28 mouse cellular contexts compared by ENCODE assay signal in the genomic region with DNA sequence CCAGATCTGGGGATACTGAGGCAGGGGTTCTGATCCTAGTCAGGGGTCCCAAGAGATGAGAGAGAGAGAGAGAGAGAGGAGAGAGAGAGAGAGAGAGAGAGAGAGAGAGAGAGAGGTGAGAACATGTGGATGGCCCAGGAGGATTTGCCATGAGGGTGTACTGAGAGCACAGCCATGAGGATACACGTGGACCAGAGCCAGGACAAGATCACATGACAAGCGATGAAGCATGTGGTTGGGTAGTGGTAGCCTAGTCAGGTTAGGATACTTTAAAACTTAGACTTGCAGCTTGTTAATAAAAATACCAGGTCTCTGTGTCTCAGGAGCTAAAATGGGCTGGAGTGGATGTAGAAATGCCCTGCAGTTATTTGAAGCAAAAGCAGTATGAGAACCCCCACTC.
"Had no signal": no experiment of that assay in that cellular context is flagged by ENCODE, and none has a peak within 500 bp of the region (broad histone marks: within the 10 kb centered on the region; RNA-seq: fewer than 3 reads in every experiment).

No protein-coding gene starts in this region.

- H3K27ac ChIP-seq: heart, embryonic 13.5 days; heart, embryonic 15.5 days; hindbrain, embryonic 10.5 days; hindbrain, embryonic 12.5 days; hindbrain, embryonic 13.5 days; hindbrain, embryonic 14.5 days; hindbrain, embryonic 15.5 days; hindbrain, postnatal 0 days; intestine, embryonic 15.5 days; kidney, embryonic 15.5 days; kidney, postnatal 0 days; left cerebral cortex, adult 2 months had no signal

- DNase-seq: heart, postnatal 10 days; heart, postnatal 14 days; heart, postnatal 36 days; heart, postnatal 4 days; kidney, adult 11 months; kidney, adult 18-20 months; kidney, adult 2 months; kidney, adult 8-10 months; kidney, adult 9 months; kidney, postnatal 10 days; kidney, postnatal 14 days; kidney, postnatal 4 days; layer of hippocampus, adult 9-11 months; layer of hippocampus, postnatal 36 days had no signal

- H3K36me3 ChIP-seq: heart, embryonic 12.5 days; heart, embryonic 13.5 days; heart, embryonic 15.5 days; hindbrain, embryonic 10.5 days; hindbrain, embryonic 12.5 days; hindbrain, embryonic 13.5 days; hindbrain, embryonic 15.5 days; intestine, embryonic 15.5 days; kidney, embryonic 15.5 days had no signal

- H3K9me3 ChIP-seq: heart, embryonic 12.5 days; heart, embryonic 13.5 days; heart, embryonic 15.5 days; hindbrain, embryonic 10.5 days; hindbrain, embryonic 12.5 days; hindbrain, embryonic 13.5 days; hindbrain, embryonic 15.5 days; intestine, embryonic 15.5 days; kidney, embryonic 15.5 days had no signal

- H3K4me3 ChIP-seq: heart, embryonic 12.5 days; heart, embryonic 13.5 days; heart, embryonic 15.5 days; hindbrain, embryonic 10.5 days; hindbrain, embryonic 12.5 days; hindbrain, embryonic 13.5 days; hindbrain, embryonic 15.5 days; intestine, embryonic 15.5 days; kidney, embryonic 15.5 days; left cerebral cortex, adult 2 months had no signal

- H3K27me3 ChIP-seq: heart, embryonic 15.5 days; hindbrain, embryonic 12.5 days; hindbrain, embryonic 13.5 days; hindbrain, embryonic 15.5 days; intestine, embryonic 15.5 days; kidney, embryonic 15.5 days had no signal

- H3K4me1 ChIP-seq: hindbrain, embryonic 12.5 days; hindbrain, embryonic 13.5 days; hindbrain, embryonic 15.5 days had no signal

- H3K4me2 ChIP-seq: heart, embryonic 11.5 days; heart, embryonic 12.5 days; heart, embryonic 13.5 days; heart, embryonic 15.5 days; hindbrain, embryonic 12.5 days; hindbrain, embryonic 13.5 days; hindbrain, embryonic 14.5 days; hindbrain, embryonic 15.5 days; intestine, embryonic 15.5 days; kidney, embryonic 15.5 days had no signal

- H3K9ac ChIP-seq: heart, embryonic 12.5 days; heart, embryonic 13.5 days; heart, embryonic 15.5 days; hindbrain, embryonic 12.5 days; hindbrain, embryonic 13.5 days; hindbrain, embryonic 14.5 days; hindbrain, embryonic 15.5 days; intestine, embryonic 15.5 days; kidney, embryonic 15.5 days had no signal
